Mouse (Mus musculus): ENCODE measurements at regions not wholly inside any gene's neighbourhood (a gene's known extent, or its start where the extent isn't known, plus 50 kb on each side); places are given as distances from the start of the nearest gene placed in this dataset.

DNA sequence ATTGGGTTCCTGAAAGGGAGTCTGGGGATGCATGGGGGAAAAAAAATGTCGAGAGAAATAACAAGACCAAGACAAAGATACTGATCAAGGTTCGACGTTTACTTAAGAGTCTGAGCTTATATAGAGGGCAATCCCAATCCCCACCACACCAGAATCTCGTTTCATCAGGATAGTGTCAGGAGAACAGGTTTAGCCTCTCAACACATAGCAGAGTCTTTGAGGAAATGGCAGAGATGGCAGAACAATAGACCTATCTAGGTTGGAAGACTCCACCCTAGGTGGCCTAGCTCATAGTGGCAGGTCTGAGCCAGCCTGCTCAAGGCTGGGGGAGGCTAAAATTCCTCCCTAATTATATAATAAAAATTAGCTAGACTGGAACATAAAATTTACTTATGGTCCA lies 151.6 kb upstream of the Gm49339 start:
- H3K4me3 ChIP-seq (ENCODE audit: low read depth, low read length), result no peak overlapping the region
- H3K4me2 ChIP-seq (replicated peaks; ENCODE audit: low read depth, low read length), result no peak overlapping the region
- H3K27me3 ChIP-seq (ENCODE audit: control insufficient read depth, insufficient read depth, low read length), result no peaks in the 10 kb centered on the region
- no peak for ATAC-seq (ENCODE audit: insufficient number of reproducible peaks, insufficient read depth, low FRiP score, low read depth)
- H3K9me3 ChIP-seq (ENCODE audit: control insufficient read depth, low read depth, low read length), result no peaks in the 10 kb centered on the region
- H3K36me3 ChIP-seq (ENCODE audit: control insufficient read depth, insufficient read depth, low read length), result no peaks in the 10 kb centered on the region
- no peaks in the 10 kb centered on the region for H3K4me1 ChIP-seq (ENCODE audit: control insufficient read depth, insufficient read depth, low read length)
- 66% methylated on average over 4 of the region's 4 CpGs for WGBS
- H3K9ac ChIP-seq (replicated peaks; ENCODE audit: low read depth, low read length), result no peak overlapping the region
- H3K27ac ChIP-seq (ENCODE audit: low read length), result no peak overlapping the region

DNA sequence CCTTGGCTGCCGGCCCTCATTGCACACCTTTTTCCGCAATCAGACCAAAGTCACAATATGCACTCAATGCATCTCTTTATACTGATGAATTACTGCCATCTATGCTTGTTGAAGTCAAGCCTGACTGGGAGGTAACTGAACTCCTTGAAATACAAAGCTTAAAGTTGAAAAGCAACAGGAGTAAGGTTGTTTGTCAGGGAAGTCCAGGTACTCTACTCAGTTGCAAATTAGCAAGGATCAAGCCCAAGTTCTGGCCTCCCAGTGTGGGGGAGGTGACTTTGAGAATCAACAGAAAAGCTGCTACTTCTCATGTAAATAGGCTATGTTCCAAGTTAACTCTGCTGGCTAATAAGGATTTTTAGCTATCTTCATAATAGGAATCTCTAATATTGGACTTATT lies 151.0 kb upstream of the Gm49339 start:
- WGBS, result 96% methylated on average over 2 of the region's 2 CpGs
- H3K9ac ChIP-seq (replicated peaks; ENCODE audit: low read depth, low read length), result no peak overlapping the region
- no peaks in the 10 kb centered on the region for H3K9me3 ChIP-seq (ENCODE audit: control insufficient read depth, low read depth, low read length)
- H3K4me3 ChIP-seq (ENCODE audit: low read depth, low read length), result no peak overlapping the region
- H3K27ac ChIP-seq (ENCODE audit: low read length), result no peak overlapping the region
- no peaks in the 10 kb centered on the region for H3K27me3 ChIP-seq (ENCODE audit: control insufficient read depth, insufficient read depth, low read length)
- H3K36me3 ChIP-seq (ENCODE audit: control insufficient read depth, insufficient read depth, low read length), result no peaks in the 10 kb centered on the region
- no peak for ATAC-seq (ENCODE audit: insufficient number of reproducible peaks, insufficient read depth, low FRiP score, low read depth)
- H3K4me2 ChIP-seq (replicated peaks; ENCODE audit: low read depth, low read length), result no peak overlapping the region
- H3K4me1 ChIP-seq (ENCODE audit: control insufficient read depth, insufficient read depth, low read length), result no peaks in the 10 kb centered on the region
